Mouse (Mus musculus) liver, postnatal 0 days (tissue): ENCODE results near the gene Cntd1. TPM values are rescaled to one million over a fixed set of nuclear protein-coding genes. Genes with fewer than 3 reads are reported as not detected.
"Not testable (repeated sequence)": the region's sequence is repeated elsewhere in the genome, so short reads cannot be mapped to it uniquely, and the experiment has no call there.

Source experiments
- ATAC-seq: fragments of 200-750 bp; cut with Nextera tagmentation; 2 replicates; pipeline ENCODE4 v1.8.0; 2017; ENCODE audit warnings: mild to moderate bottlenecking, moderate library complexity
- DNase-seq: peaks from one replicate; pipeline ENCODE4 v3.0.0-alpha.2; 2016
- H3K27ac ChIP-seq: fragments of 300-500 bp; sonication (generic); 2 replicates; pipeline ENCODE4 v1.5.1; 2014; ENCODE audit warnings: antibody characterized with exemption, moderate library complexity, mild to moderate bottlenecking, low read depth
- H3K27me3 ChIP-seq: fragments of 300-500 bp; sonication (generic); 2 replicates; pipeline ENCODE4 v1.6.1; 2014; ENCODE audit warnings: low read length, control low read depth, mixed read lengths; ENCODE audit not compliant: insufficient read depth
- H3K36me3 ChIP-seq: fragments of 300-500 bp; sonication (generic); replicated peaks from 2 replicates; pipeline ENCODE4 v1.6.1; 2014; ENCODE audit warnings: mild to moderate bottlenecking, control low read depth, low read length, moderate library complexity, mixed read lengths; ENCODE audit not compliant: insufficient read depth
- H3K4me1 ChIP-seq: fragments of 300-500 bp; sonication (generic); 2 replicates; pipeline ENCODE4 v1.6.1; 2014; ENCODE audit warnings: antibody characterized with exemption, mild to moderate bottlenecking, control low read depth; ENCODE audit not compliant: insufficient read depth
- H3K4me2 ChIP-seq: fragments of 300-500 bp; sonication (generic); 2 replicates; pipeline ENCODE4 v1.6.1; 2014; ENCODE audit warnings: low read depth, mild to moderate bottlenecking, low read length, moderate library complexity, mixed read lengths
- H3K4me3 ChIP-seq: fragments of 300-500 bp; sonication (generic); 2 replicates; pipeline ENCODE4 v1.5.1; 2014; ENCODE audit warnings: low read depth, low read length
- H3K9ac ChIP-seq: fragments of 300-500 bp; sonication (generic); replicated peaks from 2 replicates; pipeline ENCODE4 v1.6.1; 2014; ENCODE audit warnings: mild to moderate bottlenecking, moderate library complexity
- H3K9me3 ChIP-seq: fragments of 300-500 bp; sonication (generic); 2 replicates; pipeline ENCODE4 v1.6.1; 2016; ENCODE audit warnings: mild to moderate bottlenecking, control low read depth, low read length, mixed read lengths
- CTCF ChIP-seq: sonication (generic); IDR thresholded peaks from 2 replicates; pipeline ENCODE4 v1.5.1; 2016; ENCODE audit warnings: antibody characterized with exemption, low read depth
- EP300 ChIP-seq: IDR thresholded peaks from 2 replicates; pipeline ENCODE4 v1.6.1; 2016; ENCODE audit warnings: antibody characterized with exemption, low read depth, mild to moderate bottlenecking
- WGBS: fragments of 180-500 bp; shearing (Covaris S2); extraction: QIAGEN DNeasy Blood & Tissue Kit; methylation state at CpG from one replicate; pipeline ENCODE4 v1.1.7; 2014; ENCODE audit not compliant: insufficient replicate concordance; 5-methylcytosine and 5-hydroxymethylcytosine counted together
- polyA plus RNA-seq: library from polyadenylated mRNA; unstranded; fragments of >200 nt; fragmentation: Nextera tagmentation; extraction: Ambion mirVana; gene quantifications from 2 replicates; pipeline ENCODE4 v1.2.1, GENCODE M21; 2015

The Cntd1 gene
- polyA plus RNA-seq, 1 experiment from 2014 or later, result 0.29 TPM

- peaks cover 24% of the 10 kb centered on the region for H3K4me1 ChIP-seq
- H3K9ac ChIP-seq, result peak overlapping the region; percentile 91
- H3K36me3 ChIP-seq, result peaks cover 26% of the 10 kb centered on the region
- ATAC-seq (no peak), DNase-seq (no peak)
- H3K27me3 ChIP-seq, result no peaks in the 10 kb centered on the region
- H3K9me3 ChIP-seq, result no peaks in the 10 kb centered on the region
- peak overlapping the region; percentile 79 for H3K4me3 ChIP-seq
- H3K4me2 ChIP-seq, result peak overlapping the region; percentile 85
- 66% methylated on average over 8 of the region's 8 CpGs for WGBS
- TF ChIP-seq CTCF, result no peak
- peak overlapping the region; percentile 92 for H3K27ac ChIP-seq
These were observed 36.4 kb downstream of the Cntd1 start for GRCm38 (mm10) chr11:101315082-101315650.

DNA sequence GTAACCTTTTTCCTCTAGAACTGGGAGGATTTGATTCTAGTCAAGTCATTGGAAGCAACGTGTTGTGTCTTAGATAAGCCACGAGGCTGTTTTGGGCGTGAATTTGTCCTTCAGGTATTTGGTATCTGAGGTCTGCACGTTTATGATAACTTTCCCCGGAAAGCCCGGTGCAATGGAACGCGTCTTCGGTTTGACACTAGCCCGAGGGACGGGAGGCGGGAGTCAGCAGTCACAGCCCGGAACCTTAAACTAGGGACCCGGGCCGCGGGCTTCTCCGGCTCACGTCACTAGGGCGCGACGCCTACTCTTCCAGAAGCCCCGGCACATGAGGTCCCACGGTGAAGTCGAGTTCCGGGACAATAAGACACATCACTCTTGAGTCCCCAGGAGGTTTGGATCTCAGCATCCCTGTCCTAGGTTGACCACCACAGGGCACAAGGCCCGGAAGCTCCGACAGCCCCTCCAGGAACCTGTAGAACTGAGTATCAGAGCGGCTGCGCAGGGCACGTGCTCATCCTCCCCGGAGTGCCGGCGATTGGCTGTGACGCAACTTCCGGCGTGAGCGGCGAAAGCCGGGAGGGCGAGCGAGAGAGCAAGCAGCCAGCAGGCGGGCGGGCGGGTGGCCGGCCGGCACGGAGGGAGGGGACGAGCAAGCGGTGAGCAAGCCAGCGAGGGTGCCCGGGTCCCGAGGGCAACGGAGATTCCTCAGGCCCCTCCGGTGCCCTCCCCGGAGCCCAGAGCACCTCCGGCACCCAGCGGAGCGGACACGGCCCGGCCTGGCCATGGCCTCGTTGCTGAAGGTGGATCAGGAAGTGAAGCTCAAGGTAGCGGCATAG lies 37.1 kb downstream of the Cntd1 start, which contains the start of gene Psme3:
Gene Psme3, plus strand, starts transcription at position 549 of the 836 bp plus-strand sequence.
- ATAC-seq (peak; percentile 92), DNase-seq (peak; percentile 95)
- Histone ChIP-seq H3K4me3 (peak within 1 kb of the TSS; percentile 79), H3K9me3 (no peaks in the 10 kb centered on the region), H3K9ac (peak within 1 kb of the TSS; percentile 91), H3K4me1 (peaks cover 24% of the 10 kb centered on the region), H3K36me3 (peaks cover 34% of the 10 kb centered on the region), H3K4me2 (peak within 1 kb of the TSS; percentile 85), H3K27me3 (no peaks in the 10 kb centered on the region), H3K27ac (peak within 1 kb of the TSS; percentile 92)
- under 1% methylated on average over 59 of the region's 62 CpGs for WGBS
- TF ChIP-seq EP300 (peak; percentile 100), CTCF (no peak)

- Histone ChIP-seq H3K27me3 (no peaks in the 10 kb centered on the region), H3K36me3 (peaks cover 40% of the 10 kb centered on the region), H3K4me2 (peak overlapping the region; percentile 85), H3K4me3 (peak overlapping the region; percentile 79), H3K4me1 (peaks cover 24% of the 10 kb centered on the region), H3K9me3 (no peaks in the 10 kb centered on the region), H3K27ac (peak overlapping the region; percentile 92), H3K9ac (peak overlapping the region; percentile 91)
- under 1% methylated on average over 17 of the region's 17 CpGs for WGBS
- ATAC-seq, result peak; percentile 43
- TF ChIP-seq EP300, result no peak
- no peak for TF ChIP-seq CTCF
- peak; percentile 77 for DNase-seq
These were observed 37.7 kb downstream of the Cntd1 start for GRCm38 (mm10) chr11:101316501-101316917.

- H3K4me1 ChIP-seq, result no peaks in the 10 kb centered on the region; the same call in 1 of the 2 replicates
- no peak overlapping the region for H3K4me2 ChIP-seq
- H3K27ac ChIP-seq, result no peak overlapping the region
- WGBS, result 22% methylated on average over 4 of the region's 4 CpGs
- no peaks in the 10 kb centered on the region for H3K9me3 ChIP-seq
- TF ChIP-seq EP300 (no peak), CTCF (peak; percentile 95)
- H3K36me3 ChIP-seq, result peaks cover 69% of the 10 kb centered on the region
- H3K4me3 ChIP-seq, result no peak overlapping the region
- DNase-seq, result peak; percentile 81
- H3K9ac ChIP-seq, result no peak overlapping the region
- H3K27me3 ChIP-seq, result no peaks in the 10 kb centered on the region
- peak; percentile 51 for ATAC-seq
These were observed 44.8 kb downstream of the Cntd1 start for GRCm38 (mm10) chr11:101323609-101324008.

DNA sequence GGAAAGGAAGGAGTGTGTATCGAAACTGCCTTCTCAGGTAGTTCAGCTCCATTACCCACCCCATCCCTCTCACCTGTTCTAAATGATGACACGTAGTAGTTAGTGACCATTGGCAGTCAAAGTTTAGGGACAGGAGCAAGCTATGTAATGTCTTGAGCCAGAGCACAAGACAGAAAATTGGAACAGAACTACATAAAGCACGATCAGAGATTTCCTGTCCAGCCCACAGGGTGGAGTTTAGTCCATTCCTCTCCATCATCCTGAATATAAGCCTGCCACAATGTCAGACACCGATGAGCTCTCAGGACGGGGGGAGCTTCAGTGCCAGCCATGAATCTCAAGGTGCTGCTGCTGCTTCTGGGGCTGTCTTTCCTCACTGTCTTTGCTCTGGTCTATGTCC lies 46.0 kb downstream of the Cntd1 start, which contains the start of gene Aoc2:
Gene Aoc2, plus strand, starts transcription at position 301 of the 400 bp plus-strand sequence.
- H3K4me2 ChIP-seq, result no peak within 1 kb of the TSS
- no peaks in the 10 kb centered on the region for H3K9me3 ChIP-seq
- peaks cover 58% of the 10 kb centered on the region for H3K36me3 ChIP-seq
- H3K4me1 ChIP-seq, result no peaks in the 10 kb centered on the region; the same call in 1 of the 2 replicates
- TF ChIP-seq CTCF (no peak), EP300 (no peak)
- 89% methylated on average over 5 of the region's 5 CpGs for WGBS
- DNase-seq (no peak), ATAC-seq (no peak)
- no peak within 1 kb of the TSS for H3K27ac ChIP-seq
- H3K27me3 ChIP-seq, result no peaks in the 10 kb centered on the region
- no peak within 1 kb of the TSS for H3K9ac ChIP-seq
- H3K4me3 ChIP-seq, result no peak within 1 kb of the TSS

DNA sequence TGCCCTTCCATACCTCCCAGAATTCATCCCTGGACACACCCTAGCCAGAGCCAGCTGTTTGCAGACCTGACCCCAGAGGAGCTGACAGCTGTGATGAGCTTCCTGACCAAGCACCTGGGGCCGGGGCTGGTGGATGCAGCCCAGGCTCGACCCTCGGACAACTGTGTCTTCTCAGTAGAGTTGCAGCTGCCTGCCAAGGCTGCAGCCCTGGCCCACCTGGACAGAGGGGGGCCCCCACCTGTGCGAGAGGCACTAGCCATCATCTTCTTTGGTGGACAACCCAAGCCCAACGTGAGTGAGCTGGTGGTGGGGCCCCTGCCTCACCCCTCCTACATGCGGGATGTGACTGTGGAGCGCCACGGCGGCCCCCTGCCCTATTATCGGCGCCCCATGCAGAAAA lies 46.4 kb downstream of the Cntd1 start:
- not testable (repeated sequence) for H3K4me1 ChIP-seq, H3K9me3 ChIP-seq, H3K9ac ChIP-seq, H3K4me2 ChIP-seq, DNase-seq, H3K27me3 ChIP-seq, H3K4me3 ChIP-seq, H3K27ac ChIP-seq, ATAC-seq
- peaks cover 53% of the 10 kb centered on the region for H3K36me3 ChIP-seq
- 88% methylated on average over 11 of the region's 11 CpGs for WGBS
